Mouse (Mus musculus): ENCODE measurements around the gene Tex11.
"Not testable (repeated sequence)": the region's sequence is repeated elsewhere in the genome, so short reads cannot be mapped to it uniquely, and the experiment has no call there.

Tex11 gene

DNA sequence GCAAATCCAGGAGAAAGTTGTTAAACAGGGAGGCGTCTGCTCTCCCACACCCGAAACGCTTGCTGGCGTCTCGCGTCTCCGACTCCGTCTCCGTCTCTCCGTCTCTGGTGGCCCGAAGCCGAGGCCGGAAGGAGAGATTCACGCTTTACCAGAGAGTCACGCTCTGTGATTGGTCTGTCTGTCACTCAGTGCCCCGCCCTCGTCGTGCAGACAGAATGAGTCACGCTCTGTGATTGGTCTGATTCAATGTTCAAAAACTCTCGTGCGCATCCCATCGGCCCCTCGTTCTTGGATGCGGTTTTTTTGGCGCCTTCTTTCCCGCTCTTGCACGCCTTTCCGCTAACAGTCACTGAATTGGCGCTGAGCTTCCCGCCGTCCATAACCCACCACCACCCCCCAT, at the start of gene Tex11:
TSS of gene Tex11 (minus strand) at position 127 of the 400 bp plus-strand sequence.
- no peak for DNase-seq (ENCODE audit: low spot score)

DNA sequence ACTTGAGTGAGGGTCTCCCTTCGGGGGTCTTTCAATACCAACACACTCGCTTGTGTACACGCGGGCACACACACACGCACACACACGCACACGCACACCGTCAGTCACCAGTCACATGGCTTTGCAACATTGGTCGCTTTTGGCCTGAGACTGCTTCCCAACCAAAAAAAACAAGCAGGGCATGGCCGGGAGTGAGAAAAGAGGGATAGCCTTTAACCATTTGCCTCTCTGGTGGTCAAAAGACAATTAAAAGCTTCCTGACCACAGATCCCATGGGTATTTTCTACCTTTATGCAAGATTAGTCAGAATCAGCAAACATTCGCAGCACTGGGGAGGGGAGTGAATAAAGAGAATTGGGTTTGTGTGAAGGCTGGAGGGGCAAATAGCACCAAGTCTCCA, 26.5 kb upstream of the Tex11 start, which contains the start of gene Slc7a3:
TSS of gene Slc7a3 (minus strand) at position 101 of the 400 bp plus-strand sequence.
- no peak for DNase-seq (ENCODE audit: low spot score)

DNA sequence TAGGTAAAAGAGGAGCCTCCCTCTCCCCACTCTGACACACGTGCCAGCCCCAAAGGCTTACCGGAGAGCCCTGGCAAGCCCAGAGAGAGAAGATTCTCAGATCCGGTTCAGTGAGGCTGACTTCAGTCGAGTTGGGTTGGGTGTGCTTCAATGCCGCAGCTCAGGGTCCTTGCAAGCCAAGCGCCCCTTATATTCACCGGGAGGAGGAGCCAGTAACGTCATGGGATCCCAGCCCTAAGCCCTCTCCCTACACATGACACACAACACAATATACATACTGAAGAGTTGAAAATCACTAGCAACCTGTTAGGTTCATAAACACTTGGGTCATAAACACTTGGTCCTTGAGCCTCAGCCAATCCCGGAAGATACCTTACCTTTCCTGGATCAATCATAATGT, 25.7 kb upstream of the Tex11 start:
- not testable (repeated sequence) for DNase-seq (ENCODE audit: low spot score)

DNA sequence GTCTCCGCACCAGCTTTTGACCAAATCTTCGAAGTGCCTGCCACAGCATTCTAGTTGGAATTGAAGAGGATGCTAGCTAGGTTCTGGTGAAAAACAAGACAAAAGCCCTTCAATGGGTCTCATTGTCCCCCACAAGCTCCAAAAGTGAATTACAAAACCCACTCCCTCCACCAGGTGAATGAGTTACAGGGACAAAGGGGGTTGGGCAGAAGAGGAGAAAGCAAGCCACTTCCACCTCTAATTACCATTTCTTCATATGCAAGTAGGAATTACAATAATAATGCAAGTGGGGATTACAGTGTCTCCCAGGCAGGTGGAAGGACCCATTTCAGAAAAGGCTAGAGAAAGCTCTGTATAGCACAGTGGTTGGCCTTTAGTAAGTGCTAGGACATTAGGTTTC, 24.7 kb upstream of the Tex11 start:
- DNase-seq (ENCODE audit: low spot score) = no peak

DNA sequence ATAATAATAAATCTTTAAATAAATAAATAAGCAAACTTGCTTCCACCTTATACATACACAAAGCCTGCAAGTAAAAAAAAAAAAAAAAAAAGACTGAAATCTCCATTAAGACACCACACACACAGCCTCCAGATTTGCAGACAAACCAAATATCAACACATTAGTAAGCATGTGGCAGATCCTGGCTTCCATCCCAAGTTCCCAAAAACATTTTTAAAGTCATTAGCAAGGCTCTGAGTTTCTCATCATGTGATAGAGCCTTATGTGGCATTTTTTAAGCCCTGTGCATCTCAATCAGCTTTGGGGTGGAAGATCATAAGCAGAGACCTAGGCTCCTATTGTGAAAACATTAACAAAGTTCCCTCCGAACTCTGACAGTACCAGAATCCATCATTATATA, 5.8 kb upstream of the Tex11 start:
- no peak for DNase-seq (ENCODE audit: low spot score)

DNA sequence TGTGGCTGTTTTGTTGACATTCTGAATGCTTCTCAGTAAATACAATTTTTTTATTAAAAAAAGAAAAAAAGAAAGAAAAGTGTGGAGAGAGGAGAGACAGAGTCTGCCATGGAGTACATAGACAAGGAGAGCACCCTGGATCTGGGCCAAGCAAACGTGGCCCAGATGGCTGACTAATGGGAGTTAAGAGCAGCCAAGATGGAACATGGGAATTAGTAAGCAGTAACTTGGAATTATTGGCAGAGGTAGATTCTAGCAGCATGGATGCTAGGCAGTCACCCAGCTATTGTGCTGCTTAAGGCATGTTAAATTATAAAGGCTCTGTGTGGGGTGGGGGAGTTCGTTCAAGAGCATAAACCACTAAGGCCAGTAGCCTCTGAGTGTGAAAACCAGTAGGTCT, 4.0 kb upstream of the Tex11 start:
- no peak for DNase-seq (ENCODE audit: low spot score)

DNA sequence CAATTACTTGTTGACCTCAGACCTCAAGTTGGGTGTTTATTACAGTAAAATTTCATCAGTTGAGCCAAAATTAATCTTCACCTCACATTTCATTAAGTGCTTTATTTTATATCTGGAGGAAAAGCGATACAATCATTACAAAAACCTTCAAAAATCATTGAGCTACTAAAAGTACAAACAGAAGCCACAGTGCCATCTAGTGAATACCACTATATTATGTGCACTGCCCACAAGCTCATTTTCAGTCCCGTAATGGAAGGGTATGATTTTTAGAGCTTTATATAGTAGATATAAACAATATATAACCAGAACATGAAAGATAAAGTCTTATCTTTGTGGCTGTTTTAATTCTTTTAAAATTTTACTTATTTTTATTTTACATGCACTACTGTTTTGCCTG, 115.8 kb downstream of the Tex11 start:
- no peak for DNase-seq (ENCODE audit: low spot score)

DNA sequence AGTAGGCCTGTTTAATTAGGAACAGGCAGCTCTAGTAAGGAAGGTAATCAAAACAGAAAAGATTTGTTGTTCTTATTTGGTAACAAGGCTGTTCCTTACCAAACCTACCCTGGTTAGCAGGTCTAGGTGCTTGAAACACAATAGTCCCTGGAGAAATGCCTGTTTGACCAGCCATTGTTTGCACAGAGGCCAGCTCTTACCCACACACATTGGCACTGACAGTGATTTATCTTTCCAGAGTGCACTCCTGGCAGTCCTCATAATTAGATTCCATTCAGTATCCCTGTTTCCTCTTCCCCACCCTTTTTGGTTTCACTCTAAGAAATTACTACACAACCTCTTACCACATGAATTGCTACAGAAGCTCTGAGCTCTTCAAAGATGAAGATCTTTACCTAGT, 220.3 kb downstream of the Tex11 start:
- DNase-seq (ENCODE audit: low spot score) = no peak

DNA sequence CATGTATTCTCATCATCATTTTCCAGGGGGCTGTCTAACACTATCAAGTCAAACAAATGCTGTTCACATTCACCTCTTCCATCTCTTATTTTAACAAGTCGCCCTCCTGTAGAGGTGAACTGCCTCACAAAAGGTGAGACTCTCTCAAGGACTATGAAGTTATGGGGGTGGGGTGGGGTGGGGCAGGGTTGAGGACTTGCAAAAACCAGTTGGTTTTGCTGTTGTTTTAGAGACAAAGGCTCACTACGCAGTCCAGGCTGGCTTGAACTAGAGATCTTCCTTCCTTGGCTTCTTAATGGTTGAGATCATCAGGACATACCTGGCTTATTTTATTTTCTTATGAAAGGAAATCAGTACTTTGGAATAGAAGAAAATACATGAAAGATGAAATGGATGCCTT, 226.7 kb downstream of the Tex11 start:
- DNase-seq (ENCODE audit: low spot score) = no peak

DNA sequence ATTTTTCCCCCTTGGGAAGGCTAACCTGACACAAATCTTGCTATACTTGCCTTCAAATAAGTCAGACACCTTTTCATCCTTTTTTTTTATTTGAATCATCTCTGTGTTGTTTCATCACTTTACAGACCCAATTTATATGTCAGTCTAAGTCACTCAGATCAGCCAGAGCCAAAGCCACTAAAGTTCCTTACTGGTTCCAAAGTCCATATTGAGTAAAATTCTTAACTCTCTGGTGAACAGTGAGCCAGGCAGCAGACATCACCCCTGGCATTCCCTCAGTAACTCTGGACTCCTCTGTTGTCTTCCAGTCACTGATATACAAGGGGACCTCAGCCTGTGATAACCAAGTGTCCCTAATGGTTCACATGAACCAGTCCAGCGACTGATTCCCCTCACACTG, 233.9 kb downstream of the Tex11 start:
- DNase-seq (ENCODE audit: low spot score) = no peak

DNA sequence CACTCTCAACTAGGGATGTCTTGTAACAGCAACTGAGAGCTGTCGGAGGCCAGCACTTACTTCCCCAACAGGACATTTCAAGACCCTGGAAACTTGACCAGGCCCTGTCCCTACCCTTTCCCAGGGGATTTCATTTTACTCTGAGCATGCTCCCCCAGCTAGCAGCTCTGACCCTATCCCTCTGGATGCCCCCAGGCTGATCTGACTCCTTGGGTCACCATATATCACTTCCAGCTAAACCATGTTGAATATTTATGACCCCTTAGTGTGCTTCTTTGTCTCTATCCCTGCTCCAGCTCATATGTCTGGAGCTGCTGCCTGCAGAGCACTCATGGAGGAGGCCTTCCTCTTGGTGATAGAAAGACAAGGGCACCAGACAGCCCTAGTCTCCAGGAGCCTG, 238.3 kb downstream of the Tex11 start:
- DNase-seq (ENCODE audit: low spot score) = no peak

DNA sequence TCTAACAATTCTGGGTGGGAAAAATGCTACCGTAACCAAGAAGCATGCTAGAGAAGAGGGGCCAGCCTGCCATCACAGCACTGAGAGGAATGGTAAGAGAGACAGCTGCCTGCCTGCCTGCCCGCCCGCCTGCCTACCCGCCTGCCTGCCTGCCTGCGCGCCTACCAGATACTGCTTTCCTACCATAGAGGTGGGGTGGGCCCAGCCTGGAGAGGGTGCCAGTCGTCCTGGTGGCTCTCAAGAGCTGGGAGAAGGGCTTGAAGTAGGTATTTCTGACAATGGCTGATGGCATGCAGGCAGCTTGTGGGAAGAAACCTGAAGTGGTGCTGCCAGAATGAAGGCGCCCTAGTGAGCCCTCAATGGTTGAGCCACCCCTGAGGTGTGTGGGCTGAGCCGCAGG, 240.8 kb downstream of the Tex11 start:
- no peak for DNase-seq (ENCODE audit: low spot score)

DNA sequence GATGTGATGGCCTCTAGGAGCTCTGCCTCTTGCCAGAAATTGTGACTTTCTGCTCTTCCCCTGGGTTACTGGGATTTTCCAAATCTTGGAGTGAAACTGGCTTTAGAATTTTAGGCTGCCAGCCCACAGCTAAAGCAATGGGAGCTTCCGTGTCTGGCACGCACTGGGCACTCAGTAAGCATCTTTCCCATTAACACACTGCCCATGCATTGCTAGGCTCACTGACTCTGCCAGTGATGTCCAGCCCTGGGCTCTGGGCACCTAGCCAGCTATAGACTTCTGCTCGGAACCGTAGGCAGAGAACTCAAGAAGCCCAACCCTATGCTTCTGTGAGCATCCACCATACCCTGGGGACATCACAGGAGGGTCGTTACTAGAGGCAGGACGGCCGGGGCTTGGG, 243.7 kb downstream of the Tex11 start:
- DNase-seq (ENCODE audit: low spot score) = no peak

DNA sequence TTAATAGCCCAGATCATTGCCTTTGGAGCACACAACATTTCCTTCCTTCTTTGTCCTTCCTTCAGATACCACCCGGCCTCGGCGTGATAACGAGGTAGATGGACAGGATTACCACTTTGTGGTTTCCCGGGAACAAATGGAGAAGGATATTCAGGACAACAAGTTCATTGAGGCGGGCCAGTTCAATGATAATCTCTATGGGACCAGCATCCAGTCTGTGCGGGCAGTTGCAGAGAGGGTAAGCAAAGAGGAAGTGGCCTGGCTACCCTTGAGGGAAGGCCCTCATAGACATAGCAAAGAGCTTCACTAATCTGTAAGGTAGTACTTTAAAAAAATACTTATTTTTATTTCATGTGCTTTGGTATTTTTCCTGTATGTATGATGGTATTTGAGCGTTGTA, 245.3 kb downstream of the Tex11 start:
- no peak for DNase-seq (ENCODE audit: low spot score)

DNA sequence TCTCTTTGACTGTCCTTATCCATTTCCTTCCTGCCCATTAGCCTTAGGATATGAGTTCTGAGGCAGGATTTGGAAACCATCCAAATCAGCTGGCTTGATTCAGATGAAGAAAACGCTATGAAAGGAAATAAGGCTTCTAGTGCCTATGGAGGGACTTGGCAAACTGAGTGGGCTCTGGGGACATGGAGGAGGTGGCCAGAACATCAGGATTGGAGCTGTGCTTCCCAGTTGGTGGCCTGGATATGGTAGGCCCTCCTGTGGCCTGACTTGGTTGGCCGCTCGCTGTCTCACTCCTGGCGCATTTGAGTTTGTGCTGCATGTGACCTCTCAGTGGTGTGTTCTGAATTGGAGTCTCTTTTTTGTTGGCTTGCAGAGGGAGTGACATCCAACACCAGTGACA, 248.3 kb downstream of the Tex11 start:
- DNase-seq (ENCODE audit: low spot score) = no peak

DNA sequence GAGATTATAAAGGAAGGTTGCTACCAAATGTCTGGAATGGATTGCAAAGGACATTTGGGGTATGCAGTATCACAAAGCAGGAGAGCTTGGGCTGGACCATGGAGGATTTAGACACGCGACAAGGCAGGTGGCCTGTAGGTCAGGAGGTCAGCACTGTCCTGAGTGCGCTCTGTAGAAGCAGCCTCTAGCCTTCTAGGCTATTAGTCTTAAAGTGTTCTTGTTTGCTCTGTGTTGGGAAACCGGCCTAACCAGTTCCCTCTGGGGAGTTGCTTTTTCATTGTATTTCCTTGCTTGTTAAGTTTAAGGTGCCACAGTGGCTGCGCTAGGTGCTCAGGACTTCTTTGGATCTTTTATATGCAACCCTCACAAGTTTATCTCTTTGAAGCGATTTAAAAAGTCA, 257.4 kb downstream of the Tex11 start:
- no peak for DNase-seq (ENCODE audit: low spot score)

DNA sequence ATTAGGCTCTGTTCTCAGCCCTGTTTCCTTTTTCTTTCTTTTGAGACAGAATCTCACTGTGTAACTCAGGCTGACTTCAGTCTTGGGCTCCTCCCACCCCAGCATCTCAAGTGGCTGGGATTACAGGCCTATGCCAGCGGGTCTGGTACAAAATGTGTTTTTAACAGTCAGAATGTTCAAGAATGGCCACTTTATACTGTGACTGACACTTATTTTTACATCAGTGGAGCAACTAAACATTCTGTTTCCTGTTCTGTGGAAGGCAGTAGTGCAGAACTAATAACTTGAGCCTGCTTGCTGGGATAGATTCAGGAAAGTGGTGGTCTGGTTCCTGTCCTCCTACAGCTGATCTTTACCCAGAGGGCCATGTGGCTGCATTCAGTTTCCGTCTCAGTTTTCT, 258.8 kb downstream of the Tex11 start:
- DNase-seq (ENCODE audit: low spot score) = no peak

DNA sequence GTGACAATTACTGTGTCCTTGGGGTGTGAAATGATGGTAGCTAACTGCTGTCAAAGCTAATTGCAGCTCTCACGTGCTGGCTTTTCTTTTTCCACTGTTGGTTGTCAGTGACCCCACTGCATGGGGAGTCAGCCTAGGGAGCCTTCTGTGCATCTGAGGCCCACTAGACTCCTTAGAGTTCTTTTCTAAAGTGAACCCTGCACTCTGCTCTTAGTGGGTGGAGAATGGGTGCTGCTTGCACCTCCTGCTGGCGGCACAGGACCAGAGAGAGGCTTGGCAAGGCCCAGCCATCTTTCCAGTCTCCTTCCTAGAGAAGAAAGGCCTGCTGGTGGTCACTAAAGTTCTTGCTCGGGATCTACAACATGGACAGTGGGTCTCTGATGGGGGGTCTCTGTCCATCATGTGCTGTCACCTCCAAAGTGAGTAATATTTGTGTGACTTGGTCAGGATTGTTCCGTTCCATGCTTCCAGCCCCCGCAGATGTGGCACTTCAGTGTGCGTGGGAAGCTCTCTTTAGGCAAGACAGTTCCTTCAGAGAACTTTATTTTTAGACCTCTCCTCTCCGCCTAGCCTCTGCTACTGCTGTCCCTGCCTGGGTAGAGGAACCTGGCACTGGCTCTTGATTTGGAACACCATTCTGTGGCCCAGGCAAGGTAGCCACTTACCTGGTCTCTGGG, 261.5 kb downstream of the Tex11 start:
- DNase-seq (ENCODE audit: low spot score) = no peak

DNA sequence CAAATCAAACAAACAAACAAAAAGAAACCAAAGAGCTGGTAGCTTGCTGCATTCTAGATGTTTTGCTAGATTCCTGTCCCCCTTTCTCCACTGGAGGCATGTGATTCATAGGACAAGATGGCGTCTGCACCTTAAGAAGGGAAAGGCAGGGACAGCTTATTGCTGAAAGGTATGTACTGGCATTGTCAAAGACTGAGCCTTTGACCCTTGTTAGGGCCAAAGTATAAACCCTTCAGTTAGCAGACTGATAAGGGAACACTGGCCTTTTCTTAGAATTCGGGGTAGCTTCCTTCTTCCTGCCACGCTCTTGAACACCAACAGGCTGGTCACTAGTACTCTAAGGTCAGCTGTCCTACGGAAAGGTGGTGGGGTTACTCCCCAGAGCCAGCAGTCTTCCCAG, 262.1 kb downstream of the Tex11 start:
- no peak for DNase-seq (ENCODE audit: low spot score)

DNA sequence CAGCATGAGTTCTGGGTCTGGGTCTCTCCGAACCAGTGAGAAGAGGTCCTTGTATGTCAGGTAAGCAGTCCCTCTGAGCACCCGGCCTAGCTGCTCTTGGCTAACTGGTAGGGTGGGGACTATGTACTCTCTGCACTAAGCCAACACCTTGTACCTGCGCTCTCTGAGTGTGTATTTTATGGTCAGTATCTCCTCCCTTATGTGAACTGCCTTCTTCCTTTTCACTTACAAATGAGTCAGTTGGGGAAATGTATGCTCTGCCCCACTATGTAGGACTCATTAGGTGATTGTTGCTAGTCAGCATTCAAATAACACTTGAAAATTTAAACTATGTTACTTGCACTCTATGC, 262.8 kb downstream of the Tex11 start:
- no peak for DNase-seq (ENCODE audit: low spot score)

DNA sequence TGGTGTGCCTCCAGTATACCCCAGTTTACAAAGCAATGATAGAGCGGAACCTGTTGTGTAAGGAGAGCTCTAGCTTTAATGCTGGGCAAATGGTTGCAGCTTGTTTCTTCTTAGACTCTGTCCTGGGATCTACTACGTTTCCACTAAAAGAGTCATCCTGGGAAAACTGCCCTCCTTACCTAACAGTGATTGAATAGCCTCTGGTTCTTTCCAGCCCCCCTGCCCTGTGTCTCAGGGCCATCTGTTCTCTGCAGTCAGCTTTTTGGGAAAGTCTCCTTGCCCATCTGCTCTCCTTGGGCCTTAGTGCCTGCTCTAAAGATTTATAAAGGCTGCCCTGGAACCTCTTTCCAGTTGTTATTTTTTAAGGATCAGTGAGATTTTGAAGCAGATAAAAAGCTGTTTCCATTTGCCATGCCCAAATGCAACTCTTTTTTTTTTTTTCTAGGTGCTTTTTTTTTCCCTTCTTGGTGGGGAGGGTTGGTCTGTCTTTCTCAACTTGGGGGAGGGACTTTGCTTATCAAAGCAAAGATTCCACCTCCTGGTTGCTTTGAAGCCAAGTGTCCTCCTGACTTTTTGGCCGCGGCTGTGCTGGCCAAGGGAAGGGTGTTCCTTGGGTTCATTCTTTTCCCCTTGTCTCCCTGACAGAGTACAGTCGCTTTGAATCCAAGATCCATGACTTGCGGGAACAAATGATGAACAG, 263.3 kb downstream of the Tex11 start:
- no peak for DNase-seq (ENCODE audit: low spot score)

DNA sequence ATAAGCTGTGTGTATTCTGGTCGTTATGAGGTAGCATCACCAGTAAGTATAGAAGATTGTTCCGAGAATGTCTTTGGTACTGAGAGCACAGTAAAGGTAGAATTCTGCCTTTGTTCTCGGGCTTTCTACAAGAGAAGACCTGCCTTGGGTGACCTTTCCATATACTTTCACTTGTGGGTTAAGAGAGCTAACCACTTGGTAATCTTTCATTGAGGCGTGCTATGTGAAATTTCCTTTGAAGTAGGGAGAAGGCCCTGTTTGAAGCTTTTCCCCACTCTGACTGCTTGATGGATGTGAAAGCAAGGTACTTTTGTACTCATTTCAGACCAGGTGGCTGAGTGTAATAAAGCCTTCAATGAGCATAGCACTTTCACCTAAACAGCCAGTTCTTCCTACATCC, 270.1 kb downstream of the Tex11 start:
- no peak for DNase-seq (ENCODE audit: low spot score)
